Mouse (Mus musculus) cerebellum, adult 11 months (tissue): ENCODE results near the gene Olfr1238.

Experiments used
- DNase-seq: peaks from one replicate; pipeline ENCODE4 v3.0.0; 2022

The Olfr1238 gene

GRCm38 (mm10) chr2:89409576-89409975, at the start of gene Olfr1238:
TSS of gene Olfr1238 (minus strand) at chr2:89409676.
- no peak for DNase-seq

- no peak for DNase-seq
Observed at GRCm38 (mm10) chr2:89442900-89443299, 33.4 kb upstream of the Olfr1238 start, which contains the start of gene Olfr1240. TSS of gene Olfr1240 (minus strand) at chr2:89443000.

DNA sequence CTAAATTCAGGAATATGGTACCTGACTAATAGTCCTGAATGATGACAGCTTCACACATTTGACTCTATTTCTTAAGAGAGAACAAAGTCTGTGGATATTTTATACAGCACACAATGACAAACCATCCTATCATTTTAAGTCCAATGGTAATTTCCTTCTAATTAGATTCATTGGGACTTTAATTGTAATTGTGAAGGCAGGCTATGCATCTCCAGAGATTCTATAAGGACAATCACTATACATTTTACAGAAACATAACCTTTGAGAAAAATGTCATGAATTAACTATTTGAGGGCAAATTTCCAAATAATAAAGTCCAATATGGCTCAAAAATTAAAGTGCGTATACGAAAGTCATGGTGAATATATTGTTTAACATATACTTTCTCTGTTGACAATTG, 10.8 kb upstream of the Olfr1238 start, which contains the start of gene Olfr1239:
Gene Olfr1239, minus strand, starts transcription at position 101 of the 400 bp plus-strand sequence.
- no peak for DNase-seq

DNA sequence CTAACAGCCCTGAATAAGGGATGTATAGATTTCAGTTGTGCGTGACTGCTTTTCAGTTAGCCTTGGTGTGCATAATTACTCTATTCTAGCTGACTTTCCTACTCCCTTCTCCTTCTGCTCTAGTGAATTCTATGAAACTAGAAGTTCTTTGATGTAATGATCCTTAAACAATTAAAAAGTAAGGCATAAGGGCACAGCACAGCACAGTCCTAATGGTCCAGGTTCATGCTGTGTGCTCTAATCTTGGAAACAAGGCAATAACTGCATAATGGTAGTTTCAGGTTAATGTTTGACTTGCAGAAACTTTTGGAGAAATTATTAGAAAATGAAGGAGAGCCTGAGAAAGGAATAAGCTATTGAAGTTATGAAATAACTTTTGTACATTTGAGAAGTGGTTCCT, 5.1 kb upstream of the Olfr1238 start:
- DNase-seq = no peak

- no peak for DNase-seq
Observed at GRCm38 (mm10) chr2:89400882-89401281, 8.6 kb downstream of the Olfr1238 start.

GRCm38 (mm10) chr2:89364765-89365164, 44.7 kb downstream of the Olfr1238 start, which contains the start of gene Olfr1234:
TSS of gene Olfr1234 (minus strand) at chr2:89364865.
- DNase-seq = no peak
